Mouse (Mus musculus): ENCODE measurements around the gene Mamstr.

DNA sequence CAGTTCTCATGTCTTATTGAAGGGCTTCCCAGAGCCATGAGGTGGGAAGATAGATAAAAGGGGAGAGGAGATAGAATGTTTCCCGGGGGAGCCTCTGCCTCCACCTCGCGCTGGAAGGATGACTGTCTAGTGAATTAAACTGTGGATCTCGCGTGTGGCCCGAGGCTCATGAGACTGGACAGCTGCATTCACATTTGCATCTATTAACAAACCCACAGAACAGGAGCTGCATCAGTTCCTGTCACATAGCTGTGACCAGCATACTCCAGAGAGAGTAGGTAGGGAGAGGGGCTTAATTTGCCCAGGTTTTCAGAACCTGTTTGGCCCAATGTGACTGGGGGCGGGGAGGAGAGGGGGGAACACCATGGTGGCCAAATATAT, 5.8 kb downstream of the Mamstr start:
- TF ChIP-seq CTCF (IDR thresholded peaks at IDR 0.05; ENCODE audit: control insufficient read depth, insufficient read depth, insufficient read length) (no peak), MYOD1 (IDR thresholded peaks at IDR 0.05; ENCODE audit: control insufficient read depth, insufficient read length, low read depth) (no peak), USF1 (IDR thresholded peaks at IDR 0.05; ENCODE audit: low read depth) (no peak), MAX (IDR thresholded peaks at IDR 0.05) (no peak)
